Mouse (Mus musculus) stomach, embryonic 15.5 days (tissue): Measurements from ENCODE around the gene Dnajb6. TPM values are rescaled to one million over a fixed set of nuclear protein-coding genes. Genes with fewer than 3 reads are reported as not detected.
"Not testable (repeated sequence)": the region's sequence is repeated elsewhere in the genome, so short reads cannot be mapped to it uniquely, and the experiment has no call there.

ENCODE experiments used
- ATAC-seq: fragments of 200-750 bp; cut with Nextera tagmentation; 2 replicates; pipeline ENCODE4 v1.8.0; 2017; ENCODE audit warnings: low read depth, moderate number of reproducible peaks, moderate TSS enrichment; ENCODE audit not compliant: insufficient read depth, low FRiP score
- H3K27ac ChIP-seq: fragments of 300-500 bp; sonication (generic); 2 replicates; pipeline ENCODE4 v1.5.1; 2015; ENCODE audit warnings: mild to moderate bottlenecking, inconsistent platforms
- H3K27me3 ChIP-seq: fragments of 300-500 bp; sonication (generic); replicated peaks from 2 replicates; pipeline ENCODE4 v1.6.1; 2015; ENCODE audit warnings: inconsistent platforms
- H3K36me3 ChIP-seq: fragments of 300-500 bp; sonication (generic); 2 replicates; pipeline ENCODE4 v1.6.1; 2015; ENCODE audit warnings: inconsistent platforms
- H3K4me1 ChIP-seq: fragments of 300-500 bp; sonication (generic); 2 replicates; pipeline ENCODE4 v1.6.1; 2015; ENCODE audit warnings: inconsistent platforms
- H3K4me2 ChIP-seq: fragments of 300-500 bp; sonication (generic); 2 replicates; pipeline ENCODE4 v1.6.1; 2015; ENCODE audit warnings: mild to moderate bottlenecking, inconsistent platforms
- H3K4me3 ChIP-seq: fragments of 300-500 bp; sonication (generic); replicated peaks from 2 replicates; pipeline ENCODE4 v1.5.1; 2015; ENCODE audit warnings: inconsistent platforms
- H3K9ac ChIP-seq: fragments of 300-500 bp; sonication (generic); 2 replicates; pipeline ENCODE4 v1.6.1; 2015; ENCODE audit warnings: inconsistent platforms
- H3K9me3 ChIP-seq: fragments of 300-500 bp; sonication (generic); 2 replicates; pipeline ENCODE4 v1.6.1; 2016; ENCODE audit warnings: inconsistent platforms
- WGBS: fragments of 180-500 bp; shearing (Covaris S2); methylation state at CpG from one replicate; pipeline ENCODE4 v1.1.7; 2015; 5-methylcytosine and 5-hydroxymethylcytosine counted together
- polyA plus RNA-seq: library from polyadenylated mRNA; unstranded; fragments of >200 nt; fragmentation: Nextera tagmentation; extraction: Ambion mirVana; gene quantifications from 2 replicates; pipeline ENCODE4 v1.2.1, GENCODE M21; 2015

Dnajb6 gene
- polyA plus RNA-seq, 1 experiment from 2014 or later = 130 TPM

GRCm38 (mm10) chr5:29772038-29772437 lies 36.5 kb downstream of the Dnajb6 start:
- WGBS = 71% methylated on average over 2 of the region's 2 CpGs
- Histone ChIP-seq H3K4me1 (no peaks in the 10 kb centered on the region), H3K27ac (no peak overlapping the region), H3K9ac (no peak overlapping the region), H3K4me2 (no peak overlapping the region), H3K4me3 (no peak overlapping the region), H3K27me3 (no peaks in the 10 kb centered on the region), H3K36me3 (peaks cover 7% of the 10 kb centered on the region; the same call in 1 of the 2 replicates), H3K9me3 (no peaks in the 10 kb centered on the region)
- ATAC-seq = no peak

GRCm38 (mm10) chr5:29772651-29773330 lies 37.3 kb downstream of the Dnajb6 start:
- no peak overlapping the region for H3K9ac ChIP-seq
- no peak overlapping the region for H3K27ac ChIP-seq
- no peak overlapping the region for H3K4me2 ChIP-seq
- H3K27me3 ChIP-seq = no peaks in the 10 kb centered on the region
- WGBS = 65% methylated on average over 4 of the region's 4 CpGs
- H3K36me3 ChIP-seq = peaks cover 8% of the 10 kb centered on the region; the same call in 1 of the 2 replicates
- no peak for ATAC-seq
- no peak overlapping the region for H3K4me3 ChIP-seq
- no peaks in the 10 kb centered on the region for H3K9me3 ChIP-seq
- H3K4me1 ChIP-seq = no peaks in the 10 kb centered on the region

DNA sequence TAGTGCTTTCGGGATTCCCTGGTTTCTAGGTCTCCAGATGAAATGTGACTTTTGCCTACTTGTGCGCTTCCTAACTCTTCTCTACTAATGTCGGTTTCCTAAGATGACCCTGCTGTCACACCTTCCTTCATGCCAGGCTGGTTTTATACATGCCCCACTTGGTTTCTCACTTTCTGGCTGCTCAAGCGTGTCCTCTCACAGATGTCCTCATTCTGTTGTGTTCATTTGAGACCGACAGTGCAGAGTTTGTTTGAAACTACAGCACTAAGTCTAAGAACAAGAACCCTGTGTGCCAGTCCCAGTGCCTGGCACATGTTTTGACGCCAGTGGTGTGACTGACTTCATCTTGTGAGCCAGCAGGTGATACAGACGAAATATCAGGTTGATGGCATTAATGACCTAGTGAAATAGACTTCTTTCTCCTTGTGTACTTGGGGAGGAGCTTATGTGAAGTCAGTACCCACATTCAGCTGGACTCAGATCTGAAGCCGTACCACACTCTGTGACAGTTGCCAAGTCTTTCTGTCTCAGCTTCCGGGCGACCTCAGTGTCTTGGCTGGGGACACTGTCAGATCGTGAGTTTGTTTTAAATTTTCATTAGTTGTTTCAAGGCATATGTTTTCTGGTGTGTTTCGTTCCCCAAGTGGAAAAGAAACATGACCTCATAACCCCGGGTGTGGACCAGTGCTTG lies 38.1 kb downstream of the Dnajb6 start:
- H3K9ac ChIP-seq = no peak overlapping the region
- H3K9me3 ChIP-seq = no peaks in the 10 kb centered on the region
- no peak overlapping the region for H3K4me3 ChIP-seq
- H3K36me3 ChIP-seq = peaks cover 3% of the 10 kb centered on the region; the same call in 1 of the 2 replicates
- H3K4me1 ChIP-seq = no peaks in the 10 kb centered on the region
- ATAC-seq = no peak
- 90% methylated on average over 13 of the region's 13 CpGs for WGBS
- no peak overlapping the region for H3K27ac ChIP-seq
- no peaks in the 10 kb centered on the region for H3K27me3 ChIP-seq
- no peak overlapping the region for H3K4me2 ChIP-seq

- no peaks in the 10 kb centered on the region for H3K27me3 ChIP-seq
- 59% methylated on average over 5 of the region's 5 CpGs for WGBS
- no peaks in the 10 kb centered on the region for H3K9me3 ChIP-seq
- no peak overlapping the region for H3K27ac ChIP-seq
- no peak for ATAC-seq
- no peaks in the 10 kb centered on the region for H3K4me1 ChIP-seq
- H3K36me3 ChIP-seq = peaks cover 11% of the 10 kb centered on the region
- no peak overlapping the region for H3K4me2 ChIP-seq
- H3K4me3 ChIP-seq = no peak overlapping the region
- no peak overlapping the region for H3K9ac ChIP-seq
Observed at GRCm38 (mm10) chr5:29775437-29775836, 39.9 kb downstream of the Dnajb6 start.

DNA sequence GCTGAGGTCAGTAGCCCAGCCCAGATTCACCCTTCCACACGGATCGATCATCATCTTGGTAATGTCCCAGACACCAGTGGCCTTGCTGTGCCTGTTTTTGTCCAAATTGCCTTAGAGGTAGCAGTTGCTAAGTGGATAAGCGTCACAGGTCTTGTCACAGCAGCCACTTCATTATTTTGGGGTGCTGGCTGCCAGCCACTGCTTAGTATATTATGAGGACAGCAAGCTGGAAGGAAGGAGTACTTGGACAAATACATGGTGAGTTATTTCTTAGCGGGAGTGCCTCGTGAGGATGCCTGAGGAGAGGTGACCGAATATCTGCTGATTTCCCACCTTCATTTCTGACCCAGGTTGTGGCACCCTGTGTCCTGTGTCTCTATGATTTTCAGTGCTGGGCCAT lies 42.5 kb downstream of the Dnajb6 start:
- peaks cover 11% of the 10 kb centered on the region for H3K36me3 ChIP-seq
- no peaks in the 10 kb centered on the region for H3K9me3 ChIP-seq
- H3K4me2 ChIP-seq = no peak overlapping the region
- WGBS = 96% methylated on average over 6 of the region's 6 CpGs
- no peak overlapping the region for H3K27ac ChIP-seq
- H3K9ac ChIP-seq = no peak overlapping the region
- no peaks in the 10 kb centered on the region for H3K27me3 ChIP-seq
- no peak for ATAC-seq
- H3K4me3 ChIP-seq = no peak overlapping the region
- no peaks in the 10 kb centered on the region for H3K4me1 ChIP-seq

DNA sequence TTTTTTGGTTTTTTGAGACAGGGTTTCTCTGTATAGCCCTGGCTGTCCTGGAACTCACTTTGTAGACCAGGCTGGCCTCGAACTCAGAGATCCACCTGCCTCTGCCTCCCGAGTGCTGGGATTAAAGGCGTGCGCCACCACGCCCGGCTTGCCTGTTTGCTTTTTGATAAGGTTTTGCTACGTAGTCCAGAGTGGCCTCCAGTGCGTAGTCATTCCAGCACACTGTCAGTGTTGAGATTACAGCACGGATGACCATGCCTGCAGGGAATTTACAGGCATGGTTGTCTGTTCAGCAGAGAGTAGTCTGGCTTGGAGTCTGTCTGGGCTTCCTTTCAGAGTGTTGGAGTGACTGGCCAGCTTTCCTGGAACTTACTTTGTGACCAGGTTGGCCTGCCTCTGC lies 44.2 kb downstream of the Dnajb6 start:
- H3K9me3 ChIP-seq, H3K27me3 ChIP-seq, ATAC-seq, H3K4me3 ChIP-seq, H3K4me2 ChIP-seq, H3K27ac ChIP-seq, H3K9ac ChIP-seq, H3K4me1 ChIP-seq: not testable (repeated sequence)
- H3K36me3 ChIP-seq = peaks cover 11% of the 10 kb centered on the region
- 88% methylated on average over 9 of the region's 9 CpGs for WGBS

DNA sequence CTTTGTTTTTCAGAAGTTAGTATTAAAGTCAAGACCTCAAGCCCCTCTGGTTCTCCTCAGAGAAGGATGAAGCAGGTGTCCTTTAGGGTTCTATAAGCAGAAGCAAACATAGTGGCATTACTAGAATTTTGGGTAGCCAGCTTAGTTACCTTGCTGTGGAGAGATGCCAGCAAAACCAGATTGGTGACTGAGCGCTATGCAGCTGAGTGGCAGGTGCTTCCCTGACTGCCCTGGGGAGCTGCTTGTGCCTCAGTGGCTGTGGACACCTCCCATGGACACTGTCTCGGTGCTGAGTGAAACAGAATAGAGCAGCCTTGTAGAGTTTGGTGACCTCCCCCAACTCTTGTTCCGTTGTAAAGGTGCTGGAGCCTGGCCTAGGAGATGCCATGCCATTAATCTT lies 46.8 kb downstream of the Dnajb6 start:
- H3K27me3 ChIP-seq = no peaks in the 10 kb centered on the region
- H3K36me3 ChIP-seq = peaks cover 8% of the 10 kb centered on the region; the same call in 1 of the 2 replicates
- H3K9me3 ChIP-seq = no peaks in the 10 kb centered on the region
- 90% methylated on average over 3 of the region's 3 CpGs for WGBS
- no peak overlapping the region for H3K4me2 ChIP-seq
- no peak overlapping the region for H3K9ac ChIP-seq
- ATAC-seq = no peak
- H3K4me3 ChIP-seq = no peak overlapping the region
- no peaks in the 10 kb centered on the region for H3K4me1 ChIP-seq
- no peak overlapping the region for H3K27ac ChIP-seq

DNA sequence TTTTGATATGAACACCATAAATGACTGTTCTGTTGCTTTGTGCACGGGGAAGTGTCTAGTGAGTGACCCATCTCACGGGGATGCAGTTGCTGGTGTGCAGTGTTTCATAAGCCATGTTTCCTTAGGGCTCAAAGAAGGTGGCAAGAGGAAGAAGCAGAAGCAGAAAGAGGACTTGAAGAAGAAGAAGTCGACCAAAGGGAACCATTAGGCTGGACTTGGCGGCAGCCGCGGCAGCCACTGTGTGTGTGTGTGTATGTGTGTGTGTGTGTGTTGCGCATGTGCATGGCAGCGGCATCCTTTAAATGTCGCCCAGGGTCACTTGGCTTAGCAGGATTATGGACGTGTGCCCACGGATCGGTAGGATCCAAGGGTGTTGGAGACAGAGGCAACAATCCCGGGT lies 49.4 kb downstream of the Dnajb6 start:
- not testable (repeated sequence) for ATAC-seq

GRCm38 (mm10) chr5:29785953-29786352 lies 50.5 kb downstream of the Dnajb6 start:
- not testable (repeated sequence) for H3K9me3 ChIP-seq, H3K4me3 ChIP-seq, H3K4me1 ChIP-seq, ATAC-seq, H3K27ac ChIP-seq, H3K9ac ChIP-seq, H3K36me3 ChIP-seq, H3K27me3 ChIP-seq, H3K4me2 ChIP-seq
- WGBS = 94% methylated on average over 1 of the region's 11 CpGs

More for the DNA sequence above, 49.4 kb downstream of the Dnajb6 start:
- H3K4me3 ChIP-seq, H3K4me1 ChIP-seq, H3K27ac ChIP-seq, H3K27me3 ChIP-seq, H3K36me3 ChIP-seq, H3K9ac ChIP-seq, H3K9me3 ChIP-seq, H3K4me2 ChIP-seq: not testable (repeated sequence)
- WGBS = 84% methylated on average over 10 of the region's 13 CpGs

- H3K4me1 ChIP-seq, H3K4me3 ChIP-seq, H3K27me3 ChIP-seq, H3K36me3 ChIP-seq, H3K27ac ChIP-seq, ATAC-seq, H3K9me3 ChIP-seq, H3K4me2 ChIP-seq, H3K9ac ChIP-seq: not testable (repeated sequence)
- WGBS = 87% methylated on average over 8 of the region's 8 CpGs
Observed at GRCm38 (mm10) chr5:29794933-29795332, 59.4 kb downstream of the Dnajb6 start.

DNA sequence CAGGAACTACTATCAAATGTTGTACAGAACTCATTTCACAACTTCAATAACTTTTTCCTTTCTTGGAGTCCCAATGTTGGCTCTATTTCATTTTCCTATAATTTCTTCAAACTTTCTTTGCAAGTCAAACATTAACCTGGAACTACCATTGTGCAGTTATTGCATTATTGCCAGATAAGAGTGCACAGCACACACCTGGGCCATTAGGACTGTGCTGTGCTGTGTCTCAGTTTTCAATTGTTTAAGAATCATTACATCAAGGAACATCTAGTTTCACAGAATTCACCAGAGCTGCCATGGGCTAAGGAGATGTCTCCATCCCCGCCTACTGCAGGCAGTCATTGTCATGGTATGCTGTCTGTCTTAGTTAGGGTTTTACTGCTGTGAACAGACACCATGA lies 73.5 kb downstream of the Dnajb6 start:
- Histone ChIP-seq H3K4me3 (no peak overlapping the region), H3K9ac (no peak overlapping the region), H3K27me3 (no peaks in the 10 kb centered on the region), H3K4me1 (no peaks in the 10 kb centered on the region), H3K27ac (no peak overlapping the region), H3K36me3 (no peaks in the 10 kb centered on the region), H3K9me3 (no peaks in the 10 kb centered on the region), H3K4me2 (no peak overlapping the region)
- 100% methylated on average over 1 of the region's 1 CpGs for WGBS
- ATAC-seq = no peak

- not testable (repeated sequence) for H3K9me3 ChIP-seq, ATAC-seq, H3K27me3 ChIP-seq, H3K9ac ChIP-seq, H3K4me3 ChIP-seq, H3K4me2 ChIP-seq, H3K36me3 ChIP-seq, H3K27ac ChIP-seq, H3K4me1 ChIP-seq
- 74% methylated on average over 7 of the region's 7 CpGs for WGBS
Observed at GRCm38 (mm10) chr5:29811377-29811921, 76.0 kb downstream of the Dnajb6 start.
